Mouse (Mus musculus) testis, adult 2 months (tissue): ENCODE measurements around the gene Dnmt3b. TPM values are rescaled to one million over a fixed set of nuclear protein-coding genes. Genes with fewer than 3 reads are reported as not detected.
A peak's percentile ranks its signal among the peaks of the same experiment; 100 is the strongest.

Experiments used
- H3K27ac ChIP-seq: fragments of 200-500 bp; 2 replicates; pipeline ENCODE4 v1.5.1; 2012; ENCODE audit warnings: low read depth, low read length; ENCODE audit not compliant: control insufficient read depth, insufficient read depth
- H3K27me3 ChIP-seq: fragments of 200-500 bp; 2 replicates; pipeline ENCODE4 v1.6.1; 2012; ENCODE audit warnings: mild to moderate bottlenecking, low read length, moderate library complexity; ENCODE audit not compliant: control insufficient read depth, insufficient read depth
- H3K36me3 ChIP-seq: fragments of 200-500 bp; 2 replicates; pipeline ENCODE4 v1.6.1; 2012; ENCODE audit warnings: mild to moderate bottlenecking, low read length; ENCODE audit not compliant: control insufficient read depth, insufficient read depth
- H3K4me1 ChIP-seq: fragments of 200-500 bp; 2 replicates; pipeline ENCODE4 v1.6.1; 2012; ENCODE audit warnings: low read length; ENCODE audit not compliant: control insufficient read depth, insufficient read depth
- H3K4me3 ChIP-seq: fragments of 200-500 bp; 2 replicates; pipeline ENCODE4 v1.5.1; 2012; ENCODE audit warnings: low read depth, mild to moderate bottlenecking, low read length, moderate library complexity, mixed read lengths; ENCODE audit not compliant: control insufficient read depth
- CTCF ChIP-seq: fragments of 200-500 bp; IDR thresholded peaks from 2 replicates; pipeline ENCODE4 v1.5.1; 2012; ENCODE audit warnings: low read depth, mild to moderate bottlenecking, inconsistent platforms, low read length, moderate library complexity; ENCODE audit not compliant: control insufficient read depth, insufficient read depth, insufficient replicate concordance
- POLR2A ChIP-seq: fragments of 200-500 bp; IDR thresholded peaks from 2 replicates; pipeline ENCODE4 v1.6.1; 2012; ENCODE audit warnings: low read depth, mild to moderate bottlenecking, inconsistent platforms, low read length, moderate library complexity; ENCODE audit not compliant: control insufficient read depth
- polyA plus RNA-seq: library from polyadenylated mRNA; depleted of rRNA; stranded (reverse); fragments of >200 nt; gene quantifications from 2 replicates; pipeline ENCODE4 v1.2.3, GENCODE M21; 2012

The Dnmt3b gene
- polyA plus RNA-seq, 1 experiment, result 2.9 TPM

GRCm38 (mm10) chr2:153609058-153609457 lies 40.2 kb upstream of the Dnmt3b start:
- Histone ChIP-seq H3K36me3 (no peaks in the 10 kb centered on the region), H3K4me1 (peaks cover 3% of the 10 kb centered on the region; the same call in 1 of the 2 replicates), H3K4me3 (no peak overlapping the region), H3K27me3 (no peaks in the 10 kb centered on the region), H3K27ac (no peak overlapping the region)
- no peak for TF ChIP-seq CTCF
- no peak for TF ChIP-seq POLR2A

DNA sequence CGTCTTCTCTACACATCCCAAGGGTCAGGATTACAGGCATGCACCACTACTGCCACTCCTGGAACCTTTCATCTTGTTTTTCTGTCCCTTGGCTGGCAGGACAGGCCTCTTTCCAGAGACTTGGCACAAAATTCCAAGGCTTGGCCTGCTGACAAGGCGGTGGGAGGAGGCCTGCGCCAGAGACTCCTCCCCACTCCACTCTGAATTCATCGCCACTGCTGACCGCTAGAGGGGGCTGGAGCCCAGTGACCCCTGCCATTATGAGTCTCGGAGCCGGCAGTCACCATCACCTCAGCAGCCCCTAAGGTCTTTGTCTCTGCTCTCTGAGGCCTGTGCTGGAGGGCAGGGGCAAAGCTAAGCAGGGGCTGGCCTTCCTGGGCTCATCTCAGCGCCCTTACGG lies 39.7 kb upstream of the Dnmt3b start:
- Histone ChIP-seq H3K4me3 (no peak overlapping the region), H3K4me1 (peaks cover 2% of the 10 kb centered on the region; the same call in 1 of the 2 replicates), H3K27me3 (no peaks in the 10 kb centered on the region), H3K36me3 (no peaks in the 10 kb centered on the region), H3K27ac (no peak overlapping the region)
- TF ChIP-seq CTCF (peak; percentile 62; the same call in 1 of the 2 replicates), POLR2A (no peak)

DNA sequence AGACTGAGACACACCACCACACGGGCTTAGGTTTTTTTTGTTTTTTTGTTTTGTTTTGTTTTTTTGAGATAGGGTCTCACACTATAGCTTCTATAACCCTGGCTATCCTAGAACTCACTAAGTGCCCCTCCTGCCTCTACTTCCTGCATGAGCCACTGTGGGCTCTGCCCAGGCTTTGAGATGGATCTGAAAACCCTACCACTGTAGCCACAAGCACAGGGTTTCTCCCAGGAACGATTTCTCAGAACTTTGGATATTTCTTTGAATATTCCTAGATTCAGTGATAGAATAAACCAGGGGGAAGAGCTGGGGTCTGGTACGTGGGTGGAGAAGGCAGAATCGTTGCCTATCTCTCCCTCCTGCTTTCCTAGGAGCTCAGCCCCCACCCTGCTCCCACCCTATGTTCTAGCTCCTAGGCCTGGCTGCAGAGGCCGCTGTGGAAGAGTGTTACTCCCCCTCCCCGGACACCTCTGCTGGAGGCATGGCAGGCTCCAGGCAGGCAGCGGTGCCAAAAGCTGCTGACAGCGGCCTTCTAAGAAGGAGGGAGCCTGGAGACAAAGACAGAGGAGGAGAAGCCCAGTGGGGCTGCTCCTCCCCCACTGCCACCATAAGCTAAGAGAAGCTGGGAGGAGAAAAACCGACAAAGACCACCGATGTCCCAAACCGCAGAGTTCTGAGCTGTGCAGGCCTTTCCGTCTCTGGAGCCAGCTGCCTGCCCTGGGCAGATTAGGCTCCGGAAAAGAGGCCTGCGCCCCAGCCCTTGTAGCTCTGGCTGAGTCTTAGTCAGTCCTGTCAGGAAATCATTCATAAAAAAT lies 38.6 kb upstream of the Dnmt3b start:
- Histone ChIP-seq H3K27ac (no peak overlapping the region), H3K36me3 (no peaks in the 10 kb centered on the region), H3K4me3 (no peak overlapping the region), H3K4me1 (peaks cover 2% of the 10 kb centered on the region; the same call in 1 of the 2 replicates), H3K27me3 (no peaks in the 10 kb centered on the region)
- TF ChIP-seq POLR2A (no peak), CTCF (no peak)

- no peaks in the 10 kb centered on the region for H3K27me3 ChIP-seq
- H3K4me1 ChIP-seq, result peaks cover 2% of the 10 kb centered on the region; the same call in 1 of the 2 replicates
- H3K4me3 ChIP-seq, result no peak overlapping the region
- H3K27ac ChIP-seq, result no peak overlapping the region
- no peak for TF ChIP-seq CTCF
- TF ChIP-seq POLR2A, result no peak
- no peaks in the 10 kb centered on the region for H3K36me3 ChIP-seq
These were observed 38.0 kb upstream of the Dnmt3b start for GRCm38 (mm10) chr2:153611241-153611630.

DNA sequence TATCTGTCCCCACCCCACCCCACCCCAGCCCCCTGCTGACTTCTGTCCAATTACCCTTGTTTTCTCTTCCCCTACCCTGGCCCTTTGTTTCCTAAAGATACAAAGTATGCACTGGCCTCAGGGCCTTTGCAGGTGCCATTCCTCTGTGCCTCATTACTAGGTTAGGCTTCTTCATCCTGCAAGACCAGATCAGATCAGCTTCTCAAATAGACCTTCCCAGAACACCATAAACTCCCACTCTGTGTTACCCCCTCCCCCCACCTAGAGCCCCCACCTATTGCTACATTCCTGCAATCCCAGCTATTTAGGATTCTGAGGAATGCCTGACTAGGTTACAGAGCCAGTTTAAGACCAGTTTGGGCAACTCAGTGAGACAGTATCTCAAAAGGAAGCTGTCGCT lies 37.5 kb upstream of the Dnmt3b start:
- Histone ChIP-seq H3K27ac (no peak overlapping the region), H3K27me3 (no peaks in the 10 kb centered on the region), H3K4me1 (peaks cover 2% of the 10 kb centered on the region; the same call in 1 of the 2 replicates), H3K4me3 (no peak overlapping the region), H3K36me3 (no peaks in the 10 kb centered on the region)
- no peak for TF ChIP-seq CTCF
- TF ChIP-seq POLR2A, result no peak

DNA sequence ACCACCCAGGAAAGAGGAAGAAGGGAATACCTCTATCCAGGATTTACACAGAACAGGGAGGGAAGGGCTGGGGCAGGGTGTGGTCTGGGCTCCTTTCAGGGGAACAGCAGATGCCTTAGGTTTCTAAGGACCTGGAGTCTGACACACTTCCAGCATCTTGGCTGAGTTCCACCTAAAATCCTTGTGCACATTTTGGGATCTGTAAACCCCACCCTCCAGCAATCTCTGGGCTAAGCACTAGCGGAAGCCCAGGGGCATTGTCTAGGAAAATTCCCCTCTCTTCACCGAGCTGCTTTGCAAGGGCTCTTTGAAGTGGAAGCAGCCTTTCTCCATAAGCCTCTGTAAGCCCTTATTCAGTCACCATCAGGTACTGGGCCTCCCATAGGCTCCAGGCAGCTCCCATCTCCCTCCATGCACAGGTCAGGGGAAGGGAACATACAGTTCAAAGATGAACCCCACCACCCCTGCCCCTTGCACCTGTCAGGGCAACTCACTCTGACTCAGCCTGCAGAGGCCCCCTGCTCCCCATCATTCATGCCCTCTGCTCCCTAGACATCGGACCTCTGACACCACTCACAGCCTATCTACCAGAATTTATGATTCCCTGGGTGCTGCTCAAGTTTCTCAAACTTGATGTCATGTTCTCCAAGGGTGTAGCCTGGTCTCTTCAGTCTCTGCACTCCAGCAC lies 36.5 kb upstream of the Dnmt3b start:
- TF ChIP-seq CTCF (no peak), POLR2A (no peak)
- Histone ChIP-seq H3K27me3 (no peaks in the 10 kb centered on the region), H3K4me3 (no peak overlapping the region), H3K4me1 (peaks cover 2% of the 10 kb centered on the region; the same call in 1 of the 2 replicates), H3K36me3 (no peaks in the 10 kb centered on the region), H3K27ac (no peak overlapping the region)

- no peaks in the 10 kb centered on the region for H3K27me3 ChIP-seq
- no peaks in the 10 kb centered on the region for H3K4me1 ChIP-seq
- no peaks in the 10 kb centered on the region; the same call in 1 of the 2 replicates for H3K36me3 ChIP-seq
- no peak overlapping the region for H3K27ac ChIP-seq
- no peak overlapping the region for H3K4me3 ChIP-seq
- no peak for TF ChIP-seq POLR2A
- no peak for TF ChIP-seq CTCF
These were observed 32.4 kb upstream of the Dnmt3b start for GRCm38 (mm10) chr2:153616893-153617292.
